Mouse (Mus musculus) thymus, postnatal 25 days (tissue): ENCODE results near the gene Fyb.

Experiments
- DNase-seq: peaks from one replicate; pipeline ENCODE4 v3.0.0; 2022

Gene Fyb

DNA sequence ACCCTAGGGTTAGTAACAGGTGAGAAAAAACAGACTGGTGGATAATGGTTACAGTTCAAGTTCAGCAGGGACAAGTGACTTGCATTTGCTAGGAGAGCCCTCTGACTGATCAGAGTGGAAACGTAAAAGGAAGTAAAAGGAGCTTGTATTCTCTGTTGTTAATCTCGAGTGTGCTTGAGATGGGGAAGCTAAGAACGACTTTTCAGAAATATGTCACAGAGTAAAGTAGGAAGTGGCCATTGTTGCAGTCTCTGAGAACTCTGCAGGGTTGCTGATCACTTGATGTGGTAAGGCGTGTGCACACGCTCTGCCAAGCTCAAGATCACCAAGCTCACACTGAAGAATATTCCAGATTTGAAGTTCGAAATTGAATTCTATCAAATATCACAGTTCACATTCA is 78.7 kb downstream of the Fyb start:
- no peak for DNase-seq

DNA sequence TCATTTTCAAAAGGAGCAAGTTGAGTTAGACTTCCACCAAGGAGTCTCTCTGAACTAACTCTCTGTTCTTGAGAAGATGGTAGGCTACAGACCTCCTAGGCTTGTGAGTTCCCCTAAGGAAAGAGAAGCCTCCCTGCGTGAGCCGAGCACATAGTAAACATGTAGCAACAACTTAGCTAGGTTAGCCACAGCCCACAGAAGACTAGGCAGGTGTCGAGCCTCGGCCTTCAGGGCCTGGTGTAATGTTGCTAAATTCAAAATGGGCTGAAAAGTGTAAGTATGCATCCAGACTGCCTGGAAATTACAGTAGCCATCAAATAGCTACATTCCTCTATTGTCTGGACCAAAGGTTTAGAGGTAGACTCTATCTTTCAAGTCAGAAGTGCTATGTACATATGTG is 79.3 kb downstream of the Fyb start:
- DNase-seq: no peak

DNA sequence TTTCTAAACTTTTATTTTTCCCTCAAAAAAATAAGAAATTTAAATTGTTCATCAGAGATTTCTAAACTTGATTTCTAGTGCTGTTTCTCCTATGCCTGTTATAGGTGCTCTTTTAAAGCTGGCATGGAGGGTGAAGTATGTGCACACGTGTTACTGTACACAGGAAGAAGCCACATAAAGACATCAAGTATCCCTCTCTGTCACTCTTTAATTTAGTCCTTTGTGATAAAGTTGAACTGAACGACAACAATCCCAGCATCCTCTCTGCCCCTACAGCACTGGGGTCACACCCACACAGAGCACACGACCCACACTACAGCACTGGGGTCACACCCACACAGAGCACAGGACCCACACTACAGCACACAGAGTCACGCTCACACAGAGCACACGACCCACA is 88.0 kb downstream of the Fyb start:
- no peak for DNase-seq

DNA sequence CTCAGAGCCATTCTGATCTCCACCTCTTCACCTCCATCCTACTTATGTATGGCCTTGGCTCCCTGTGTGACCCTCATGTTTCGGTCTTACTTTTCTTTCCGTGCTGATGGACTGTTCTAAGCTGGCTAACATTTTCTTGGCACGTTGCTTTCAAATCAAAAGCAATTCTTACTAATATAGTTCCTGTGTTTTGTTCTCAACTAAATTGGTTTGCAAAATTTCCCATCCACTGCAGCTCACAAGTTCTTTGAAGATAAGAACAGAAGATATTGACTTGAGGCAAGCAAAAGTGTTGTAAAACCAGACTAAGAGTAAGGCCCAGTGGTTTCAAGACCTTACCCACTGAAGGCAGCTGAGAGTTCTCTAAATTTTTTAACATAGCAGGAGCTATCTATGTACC is 90.2 kb downstream of the Fyb start:
- DNase-seq: no peak

DNA sequence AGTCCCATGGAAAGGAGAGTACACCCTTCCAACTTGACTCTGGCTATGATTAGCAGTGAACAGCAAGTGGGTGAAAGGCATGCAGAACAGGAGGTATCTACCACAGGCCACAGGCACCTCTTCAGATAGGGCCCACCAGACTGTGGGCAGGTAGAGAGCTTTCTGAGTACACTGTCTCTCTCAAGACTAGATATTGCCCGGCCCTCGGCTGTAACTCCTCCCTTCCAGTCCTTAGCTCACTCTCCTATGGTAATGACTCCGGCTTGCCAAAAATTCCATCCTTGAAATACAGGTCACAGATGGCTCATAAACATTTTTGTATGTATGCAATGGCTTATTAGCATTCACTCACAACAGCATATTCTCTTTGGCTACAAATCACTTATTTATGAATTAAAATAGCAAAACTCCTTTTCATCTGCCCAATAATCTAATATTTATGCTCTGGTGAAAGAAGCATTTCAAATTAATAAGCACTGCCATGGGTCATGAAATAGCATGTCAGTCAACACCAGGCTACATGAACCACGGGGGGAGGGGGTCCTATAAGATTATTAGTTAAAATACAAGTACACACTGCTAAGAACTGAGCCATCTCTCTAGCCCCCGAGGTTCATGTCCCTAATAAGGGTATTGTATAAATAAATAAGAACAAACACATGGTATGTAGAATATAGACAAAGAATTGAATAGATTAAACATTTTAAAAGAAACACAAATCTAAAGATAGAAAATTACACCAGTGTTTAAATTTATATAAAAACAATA is 93.9 kb downstream of the Fyb start:
- DNase-seq: no peak

DNA sequence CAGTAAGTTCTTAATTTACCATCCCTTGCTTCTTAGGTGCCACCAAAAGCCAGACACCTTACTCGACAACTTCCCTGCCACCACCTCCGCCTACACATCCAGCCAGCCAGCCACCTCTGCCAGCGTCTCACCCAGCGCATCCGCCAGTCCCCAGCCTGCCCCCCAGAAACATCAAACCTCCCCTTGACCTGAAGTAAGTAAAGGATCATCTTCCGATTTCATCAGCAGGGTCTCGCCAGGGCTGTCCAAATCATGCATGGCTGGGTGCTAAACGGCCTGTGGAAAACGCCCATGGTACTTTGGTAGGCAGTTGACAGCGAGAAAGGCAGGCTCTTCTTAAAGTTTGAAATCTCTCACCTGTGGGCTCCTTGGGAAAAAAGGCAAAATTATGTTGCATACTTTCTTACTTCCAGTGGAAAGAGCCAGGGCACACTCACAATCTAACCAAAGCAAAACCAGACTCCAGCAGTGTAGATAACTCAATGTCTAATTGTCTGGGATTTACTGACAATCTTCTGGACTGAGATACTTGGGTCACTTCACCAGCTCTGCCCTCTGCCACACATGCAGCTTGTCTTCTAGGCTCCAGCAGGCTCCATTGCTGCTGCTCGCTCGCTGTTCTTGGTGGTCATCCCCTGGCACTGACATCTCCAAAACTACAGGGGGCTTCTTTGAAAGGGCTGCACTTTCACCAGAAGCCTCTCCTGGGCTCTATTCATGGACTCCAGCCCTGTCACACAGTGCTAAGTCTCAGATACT is 97.1 kb downstream of the Fyb start:
- DNase-seq: no peak

DNA sequence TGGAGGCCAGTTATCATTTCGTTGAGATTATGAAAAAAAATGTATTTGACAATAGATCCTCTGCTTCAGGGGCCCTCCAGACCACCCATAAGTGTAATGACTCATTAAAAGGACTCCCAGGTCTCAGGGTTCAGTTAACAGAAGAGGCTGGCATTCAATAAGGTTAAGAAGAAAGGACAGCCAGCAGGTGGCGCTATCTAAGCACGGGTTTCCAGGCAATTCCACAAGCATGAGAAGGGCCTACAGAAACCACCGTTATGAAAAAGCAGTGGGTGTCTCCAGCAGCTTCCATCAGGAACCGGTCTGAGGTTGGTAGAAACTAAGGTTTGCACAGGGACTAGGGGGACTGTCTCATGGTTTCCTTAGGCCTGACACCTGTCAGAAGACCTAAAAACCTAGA is 99.9 kb downstream of the Fyb start:
- DNase-seq: peak; percentile 86

DNA sequence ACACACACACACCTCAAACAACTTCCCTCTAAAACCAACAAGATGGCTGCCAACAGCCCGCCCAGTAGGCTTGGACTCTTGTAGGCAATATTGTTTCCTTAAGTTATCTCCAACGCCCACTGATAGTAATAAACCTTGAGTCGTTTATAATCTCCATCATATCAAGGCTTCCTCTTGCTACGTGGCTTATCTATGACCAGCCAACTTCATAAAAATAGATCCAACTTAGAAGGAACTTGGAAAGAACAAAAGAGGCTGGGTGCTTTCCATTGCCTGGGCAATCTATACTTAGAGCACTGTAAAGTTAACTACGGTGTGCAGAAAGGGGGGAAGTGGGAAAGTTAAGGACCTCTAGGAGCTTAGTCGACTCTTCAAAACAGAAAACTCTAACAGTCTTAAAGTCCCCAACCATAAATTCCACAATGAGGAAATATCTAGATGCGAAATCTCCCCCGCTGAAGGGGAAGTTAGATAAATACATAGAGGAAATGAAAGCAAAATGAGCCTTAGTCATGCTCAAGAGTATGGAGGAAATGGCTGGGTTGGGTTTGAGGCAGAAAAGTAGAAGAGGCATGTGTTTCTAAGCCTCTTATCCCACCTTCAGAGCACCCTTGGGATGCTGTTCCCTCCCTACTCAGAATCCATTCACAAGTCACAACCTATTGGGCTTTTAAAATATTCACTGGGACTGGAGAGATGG is 101.0 kb downstream of the Fyb start:
- no peak for DNase-seq

DNA sequence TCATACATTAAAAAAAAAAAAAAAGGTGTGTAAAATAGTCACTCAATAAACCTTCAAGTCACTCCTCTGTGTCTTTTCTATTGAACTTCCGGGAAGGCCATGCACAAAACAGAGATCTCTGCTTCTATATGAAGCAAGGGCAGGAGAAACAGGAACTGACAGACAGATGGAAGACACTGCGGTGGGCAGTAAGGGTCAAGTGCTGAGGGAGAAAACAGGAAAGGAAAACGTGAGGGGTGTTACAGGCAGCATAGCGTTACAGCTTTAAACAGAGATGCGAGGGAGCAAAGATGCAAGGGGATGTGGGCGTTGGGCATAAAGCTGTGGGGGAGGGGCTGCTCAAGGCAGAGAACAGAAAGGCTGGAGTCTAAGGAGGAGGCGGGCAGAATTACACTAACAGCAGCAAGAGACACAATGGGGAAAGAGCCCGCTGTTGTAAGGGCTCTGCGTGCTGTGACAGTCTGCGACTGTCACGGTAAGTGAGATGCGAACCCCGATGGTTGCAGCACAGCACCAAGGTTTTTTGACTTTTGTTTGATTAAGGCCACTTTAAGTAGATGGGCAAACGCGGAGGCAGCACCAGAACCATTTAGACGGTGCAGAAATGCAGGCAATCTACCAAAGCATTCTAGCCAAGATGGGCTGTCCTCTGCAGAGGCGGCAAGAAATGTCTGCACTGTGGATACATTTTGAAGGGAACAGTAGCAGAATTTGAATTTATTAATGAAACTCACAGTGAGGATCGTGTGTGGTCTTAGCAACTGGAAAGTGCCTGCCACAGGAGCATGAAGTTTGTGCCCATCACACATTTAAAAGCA is 101.9 kb downstream of the Fyb start:
- peak; percentile 59 for DNase-seq

DNA sequence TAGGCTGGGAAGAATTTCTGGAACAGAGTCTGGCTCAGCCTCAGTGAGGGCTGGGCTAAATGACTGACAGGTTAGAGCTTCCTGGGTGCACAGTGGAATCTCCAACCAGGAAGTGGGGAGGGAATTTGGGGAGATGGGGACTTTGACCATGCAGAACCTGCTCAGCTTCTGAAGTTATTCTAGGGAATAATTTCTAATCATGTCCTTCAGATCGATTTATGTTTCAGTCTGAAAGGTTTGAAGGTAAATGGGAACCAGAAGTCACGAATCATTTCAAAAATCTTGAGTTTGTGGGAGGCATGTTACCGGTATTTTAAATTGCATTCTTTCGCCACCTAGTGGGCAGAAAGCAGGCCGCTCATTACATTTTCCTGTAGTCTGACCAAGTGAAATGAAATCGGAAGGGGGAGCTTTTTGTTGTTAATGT is 103.0 kb downstream of the Fyb start:
- DNase-seq: peak; percentile 68

DNA sequence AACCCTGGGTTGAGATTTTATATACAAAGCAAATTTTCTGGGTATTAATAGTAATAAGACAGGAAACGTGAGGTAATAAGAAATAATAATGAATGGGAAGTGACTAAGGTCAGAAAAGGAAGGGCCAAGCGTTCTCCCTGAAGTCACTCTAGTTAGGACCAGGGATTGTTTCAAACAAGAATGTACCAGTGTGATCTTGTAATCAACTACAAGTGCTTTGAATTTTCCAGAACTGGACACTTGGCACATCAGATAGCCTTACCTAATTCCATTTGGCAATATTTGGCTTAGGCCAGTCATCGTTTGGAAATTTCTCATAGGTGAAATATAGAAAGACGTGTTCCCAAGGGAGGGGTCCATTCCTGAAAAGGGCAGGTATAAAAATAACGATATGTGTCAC is 103.5 kb downstream of the Fyb start:
- no peak for DNase-seq

DNA sequence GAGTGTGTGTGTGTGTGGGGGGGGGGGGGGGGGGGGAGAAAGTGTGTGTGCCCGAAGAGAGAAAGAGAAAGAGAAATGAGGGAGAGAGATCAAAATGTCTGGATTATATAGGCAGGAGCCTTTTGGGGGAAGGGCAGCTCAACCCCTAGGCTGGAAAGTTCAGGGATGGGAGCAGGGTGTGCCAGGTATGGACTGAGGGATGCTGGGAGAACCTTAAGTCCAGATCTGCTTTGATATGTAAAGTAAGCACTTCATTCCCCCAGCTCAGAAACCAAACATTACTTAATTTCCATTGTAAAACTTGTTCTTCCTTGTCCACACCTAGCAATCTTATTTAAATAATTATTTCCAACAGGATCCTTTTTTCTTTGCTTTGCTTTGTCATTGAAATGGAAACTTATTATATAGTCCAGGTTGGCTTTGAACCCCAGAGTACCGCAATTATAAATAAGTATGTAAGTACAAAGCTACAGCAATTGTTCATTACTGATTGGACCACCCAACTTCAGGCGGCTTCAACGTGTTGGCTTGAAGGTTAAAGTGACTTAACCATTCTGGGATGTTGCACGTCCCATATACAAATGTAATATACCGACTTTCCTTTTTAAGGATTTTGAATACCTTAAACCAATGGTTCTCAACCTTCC is 105.9 kb downstream of the Fyb start:
- no peak for DNase-seq

DNA sequence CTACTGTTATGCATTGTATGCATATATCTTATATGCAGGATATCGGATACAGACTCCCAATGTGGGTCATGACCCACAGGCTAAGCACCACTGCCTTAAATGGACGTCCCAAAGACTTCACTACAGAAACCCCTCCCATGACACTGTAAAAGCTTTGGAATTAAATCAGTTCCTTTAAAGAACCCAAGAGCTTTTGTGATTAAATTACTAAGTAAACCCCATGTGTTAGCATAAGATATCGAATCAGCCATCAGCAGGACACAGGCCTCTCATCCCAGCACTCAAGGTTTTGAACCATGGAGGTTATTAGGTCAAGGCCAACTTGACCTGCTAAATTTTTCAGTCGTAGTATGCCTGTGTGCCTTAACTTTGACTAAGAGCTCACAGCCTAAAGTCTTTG is 106.5 kb downstream of the Fyb start:
- no peak for DNase-seq

DNA sequence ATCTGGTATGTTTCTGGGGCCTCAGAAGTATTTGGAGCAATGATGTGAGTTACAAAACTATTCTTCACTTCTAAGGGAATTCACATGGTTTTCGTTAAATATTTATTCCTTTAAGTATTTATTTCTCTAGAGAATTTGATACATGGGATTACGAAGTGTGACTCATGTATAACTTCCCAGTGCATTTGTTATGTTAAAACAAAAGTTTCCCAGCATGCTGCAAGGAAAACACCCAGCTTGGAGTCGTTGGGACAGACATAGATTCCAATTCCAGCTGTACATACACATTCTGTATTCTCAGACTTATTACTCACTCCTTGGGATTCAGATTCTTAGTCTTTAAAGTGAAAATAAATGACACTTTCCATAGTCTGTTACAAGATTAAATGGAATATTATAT is 112.8 kb downstream of the Fyb start:
- DNase-seq: no peak

DNA sequence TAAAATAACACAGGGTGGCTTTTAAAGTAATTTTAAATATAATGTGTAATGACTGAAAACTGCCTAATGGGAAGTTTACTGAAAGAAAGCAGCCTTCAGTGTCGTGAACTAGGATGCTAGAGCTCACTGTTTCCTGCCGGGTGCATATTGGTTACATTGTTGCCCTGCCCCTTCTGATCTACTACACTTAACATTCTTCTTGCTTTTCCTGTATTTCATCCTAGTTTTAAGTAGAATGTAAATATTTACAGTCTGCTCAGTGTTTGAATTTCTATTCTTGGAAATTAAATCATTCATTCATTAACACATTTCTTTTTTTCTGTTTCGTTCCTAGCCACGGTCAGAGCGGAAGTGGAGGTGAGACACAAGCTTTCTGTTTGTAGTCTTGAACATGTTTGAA is 119.6 kb downstream of the Fyb start:
- no peak for DNase-seq

DNA sequence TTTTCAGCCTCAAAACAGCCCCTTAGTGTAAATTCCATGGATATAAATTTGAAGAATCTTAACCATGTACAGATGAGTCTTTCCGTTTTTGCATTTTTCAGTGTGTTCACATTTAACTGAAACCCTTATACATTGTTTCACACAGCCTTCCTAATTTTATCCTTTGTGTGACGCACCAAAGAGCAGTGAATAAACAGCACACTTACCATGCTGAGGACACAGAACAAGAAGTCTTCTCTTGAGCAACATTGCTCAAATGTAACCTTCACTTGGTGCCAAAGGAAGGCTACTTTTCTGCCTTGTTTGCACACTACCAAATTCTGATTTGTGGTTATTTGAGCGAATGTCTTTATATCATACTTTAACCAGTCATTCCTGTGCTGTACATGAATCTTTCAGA is 122.8 kb downstream of the Fyb start:
- DNase-seq: no peak

DNA sequence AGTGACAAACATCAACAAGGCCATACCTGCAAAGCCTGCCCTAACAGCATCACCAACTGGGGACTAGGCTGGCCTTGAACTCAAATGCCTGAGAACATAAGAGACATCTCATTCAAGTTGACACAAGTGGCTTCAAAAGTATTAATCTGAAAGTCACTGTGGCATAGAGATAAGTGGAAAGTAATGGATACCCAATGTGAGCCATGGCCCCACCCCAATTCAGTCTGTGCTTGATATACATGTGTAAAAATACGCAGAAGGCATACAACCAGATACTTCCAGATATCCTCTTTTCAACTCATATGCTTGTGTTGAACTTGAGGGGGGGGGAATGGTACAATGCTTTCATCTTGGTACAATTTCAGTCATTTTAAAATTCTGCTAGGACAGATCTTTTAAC is 124.4 kb downstream of the Fyb start:
- DNase-seq: no peak

DNA sequence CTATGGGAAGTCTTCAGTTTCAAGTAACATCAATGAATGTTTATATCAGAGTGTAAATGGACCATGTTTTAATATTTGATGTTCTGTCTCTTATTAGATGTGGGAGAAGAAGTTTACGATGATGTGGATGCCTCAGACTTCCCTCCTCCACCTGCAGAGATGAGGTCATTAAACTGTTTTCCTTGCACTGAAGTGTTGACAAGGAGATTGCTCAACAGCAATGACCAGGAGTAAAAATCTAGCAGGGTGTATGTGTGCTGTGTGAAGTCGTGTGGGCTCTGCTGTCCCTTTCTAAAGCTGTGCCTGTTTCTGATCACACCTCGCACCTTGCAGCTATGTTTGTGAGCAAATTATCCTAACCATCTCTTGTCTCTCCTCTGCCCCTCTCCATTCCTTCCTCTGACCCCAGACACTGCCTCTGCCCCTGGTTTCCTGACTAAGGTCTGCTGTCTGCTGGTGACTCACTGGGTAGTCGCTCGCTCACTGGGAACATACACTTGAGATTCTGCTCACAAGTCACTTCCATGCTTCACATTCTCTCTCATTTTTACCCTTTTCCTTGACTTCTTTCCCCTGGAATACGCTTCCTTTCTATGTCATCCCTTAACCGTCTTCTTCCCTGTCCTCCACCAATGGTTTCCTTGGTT is 126.2 kb downstream of the Fyb start:
- no peak for DNase-seq

DNA sequence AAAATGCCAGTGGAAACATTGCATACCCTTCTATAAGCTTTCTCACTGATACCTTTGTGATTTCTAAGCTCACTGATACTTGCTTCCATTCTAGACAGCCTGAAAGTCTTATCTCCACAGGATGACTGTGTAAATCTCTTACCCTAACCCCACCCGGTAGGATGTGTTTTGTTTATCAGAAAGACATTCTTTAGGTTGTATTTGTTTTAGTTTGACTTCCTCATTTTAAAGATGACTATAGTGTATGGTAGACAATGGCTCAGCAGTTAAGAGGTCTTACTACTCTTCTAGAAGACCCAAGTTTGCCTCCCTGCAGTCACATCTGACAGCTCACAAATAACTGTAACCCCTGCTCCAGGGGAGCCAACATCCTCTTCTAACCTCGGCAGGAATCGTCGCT is 130.4 kb downstream of the Fyb start:
- no peak for DNase-seq

DNA sequence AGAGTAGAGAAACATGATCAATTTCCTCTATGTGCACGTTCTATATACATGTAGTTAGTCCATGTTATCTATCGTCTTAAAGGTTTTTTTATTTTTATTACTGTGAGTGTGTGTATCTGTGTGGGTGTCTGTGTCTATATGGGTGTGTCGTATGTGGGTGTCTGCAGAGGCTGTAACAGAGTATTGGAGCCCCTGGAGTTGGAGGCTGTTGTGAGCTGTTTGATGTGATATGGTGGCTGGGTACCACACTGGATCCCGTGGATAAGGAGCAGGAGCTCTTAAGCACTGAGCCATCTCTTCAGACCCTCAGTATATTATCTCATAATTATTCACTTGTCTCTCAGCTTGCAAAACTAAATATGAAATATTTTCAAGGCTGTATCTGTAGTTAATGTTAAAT is 135.4 kb downstream of the Fyb start:
- no peak for DNase-seq

DNA sequence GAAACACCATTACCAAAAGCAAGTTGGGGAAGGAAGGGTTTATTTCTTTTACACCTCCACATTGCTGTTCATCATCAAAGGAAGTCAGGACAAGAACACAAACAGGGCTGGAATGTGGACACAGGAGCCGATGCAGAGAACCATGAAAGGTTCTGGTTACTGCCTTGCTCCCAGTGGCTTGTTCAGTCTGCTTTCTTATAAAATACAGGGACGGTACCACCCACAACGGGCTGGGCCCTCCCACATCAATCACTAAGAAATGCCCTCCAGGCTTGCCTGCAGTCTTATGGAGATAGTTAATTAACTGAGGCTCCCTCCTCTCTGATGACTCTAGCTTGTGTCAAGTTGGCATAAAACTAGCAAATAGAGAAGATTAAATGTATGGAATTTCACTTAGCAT is 139.3 kb downstream of the Fyb start:
- DNase-seq: no peak

DNA sequence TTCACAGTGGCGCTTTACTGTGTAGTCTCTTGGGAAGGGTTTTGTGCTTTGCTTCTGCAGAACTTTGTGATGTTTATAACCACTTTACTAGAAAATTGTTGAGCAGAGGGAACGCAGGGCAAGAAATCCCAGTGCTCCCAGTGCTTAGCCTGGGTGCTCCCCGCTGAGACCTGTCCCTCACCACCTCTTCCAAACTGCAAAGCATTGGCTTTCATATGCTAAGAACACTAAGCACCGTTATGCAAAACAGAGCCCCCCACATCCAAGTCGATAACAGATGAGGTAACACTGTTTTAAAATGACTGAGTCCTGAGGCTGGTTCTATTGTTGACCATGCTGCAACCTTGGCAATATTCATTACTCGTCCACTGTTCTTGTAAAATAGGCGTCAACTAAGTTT is 141.3 kb downstream of the Fyb start:
- no peak for DNase-seq
